Mouse (Mus musculus): ENCODE results near the gene Clec1a. TPM values are rescaled to one million over a fixed set of nuclear protein-coding genes. Genes with fewer than 3 reads are reported as not detected.

Gene Clec1a
- polyA plus RNA-seq, 1 experiment = 0.51 TPM

- DNase-seq (ENCODE audit: low read depth in 1 of 2, low spot score in 2 of 2) = no peak
- H3K36me3 ChIP-seq (ENCODE audit: control insufficient read depth, insufficient read depth, low read length) = no peaks in the 10 kb centered on the region
- TF ChIP-seq POLR2A (IDR thresholded peaks at IDR 0.05; ENCODE audit: low read depth, low read length) (no peak), CTCF (IDR thresholded peaks at IDR 0.05; ENCODE audit: extremely low read depth, insufficient read depth, insufficient read length, insufficient replicate concordance) (no peak)
- H3K27ac ChIP-seq (ENCODE audit: insufficient read depth, low read length) = no peak overlapping the region
- H3K4me3 ChIP-seq (ENCODE audit: extremely low read depth, insufficient read depth, insufficient read length) = no peak overlapping the region
- no peaks in the 10 kb centered on the region for H3K27me3 ChIP-seq (ENCODE audit: control insufficient read depth, insufficient read depth, low read length)
- H3K4me1 ChIP-seq (ENCODE audit: control insufficient read depth, insufficient read depth, insufficient read length) = no peaks in the 10 kb centered on the region
- WGBS = 52% methylated on average over 5 of the region's 5 CpGs
Measured at GRCm38 (mm10) chr6:129425812-129426211, 26.0 kb downstream of the Clec1a start.

DNA sequence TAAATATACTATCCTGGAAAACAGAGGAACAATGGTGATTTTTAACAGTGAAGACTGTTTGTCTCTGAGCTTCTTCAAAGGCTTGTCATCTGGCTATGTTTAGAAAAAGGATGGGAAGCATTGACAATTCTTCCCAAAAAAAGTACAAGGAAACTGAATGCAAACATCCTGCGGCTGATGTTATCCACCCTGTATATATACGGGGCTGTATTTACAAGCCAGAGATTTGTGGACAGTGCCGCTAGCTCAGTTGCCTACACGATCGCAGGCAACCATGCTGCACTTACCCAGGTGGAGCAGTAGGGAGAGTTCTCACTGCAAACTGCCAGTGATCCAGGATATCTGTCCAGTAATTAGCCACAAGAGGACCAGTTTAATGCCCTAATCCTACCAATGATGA is 26.6 kb downstream of the Clec1a start:
- no peak overlapping the region for H3K4me3 ChIP-seq (ENCODE audit: extremely low read depth, insufficient read depth, insufficient read length)
- H3K27me3 ChIP-seq (ENCODE audit: control insufficient read depth, insufficient read depth, low read length) = no peaks in the 10 kb centered on the region
- no peaks in the 10 kb centered on the region for H3K4me1 ChIP-seq (ENCODE audit: control insufficient read depth, insufficient read depth, insufficient read length)
- H3K36me3 ChIP-seq (ENCODE audit: control insufficient read depth, insufficient read depth, low read length) = no peaks in the 10 kb centered on the region
- TF ChIP-seq CTCF (IDR thresholded peaks at IDR 0.05; ENCODE audit: extremely low read depth, insufficient read depth, insufficient read length, insufficient replicate concordance) = no peak
- TF ChIP-seq POLR2A (IDR thresholded peaks at IDR 0.05; ENCODE audit: low read depth, low read length) = no peak
- DNase-seq (ENCODE audit: low read depth in 1 of 2, low spot score in 2 of 2) = no peak
- H3K27ac ChIP-seq (ENCODE audit: insufficient read depth, low read length) = no peak overlapping the region
- 79% methylated on average over 5 of the region's 5 CpGs for WGBS

DNA sequence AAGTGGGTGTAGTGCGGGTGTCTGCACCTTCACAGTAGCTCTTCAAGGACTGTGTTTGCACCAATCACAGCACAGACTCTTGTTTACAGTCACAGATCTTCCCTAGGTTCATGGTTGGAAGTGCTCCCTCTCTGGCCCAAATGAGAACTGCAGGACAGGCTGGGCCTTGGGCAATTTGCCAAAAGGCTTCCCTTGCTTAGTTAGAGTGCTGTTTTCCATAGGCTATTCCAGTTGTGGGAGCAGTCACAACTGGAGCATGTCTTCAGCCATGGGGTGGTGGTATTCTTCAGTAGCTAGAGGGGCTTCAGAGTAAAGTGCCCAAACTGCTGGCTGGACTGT is 28.1 kb downstream of the Clec1a start:
- peak in 1 of 2 experiments; percentile 41 for DNase-seq (ENCODE audit: low read depth in 1 of 2, low spot score in 2 of 2)
- TF ChIP-seq CTCF (IDR thresholded peaks at IDR 0.05; ENCODE audit: extremely low read depth, insufficient read depth, insufficient read length, insufficient replicate concordance) (peak; percentile 61; the same call in 1 of the 2 replicates), POLR2A (IDR thresholded peaks at IDR 0.05; ENCODE audit: low read depth, low read length) (no peak)
- WGBS = 59% methylated on average over 1 of the region's 1 CpGs
- Histone ChIP-seq H3K4me3 (ENCODE audit: extremely low read depth, insufficient read depth, insufficient read length) (no peak overlapping the region), H3K27ac (ENCODE audit: insufficient read depth, low read length) (no peak overlapping the region), H3K36me3 (ENCODE audit: control insufficient read depth, insufficient read depth, low read length) (no peaks in the 10 kb centered on the region), H3K4me1 (ENCODE audit: control insufficient read depth, insufficient read depth, insufficient read length) (no peaks in the 10 kb centered on the region), H3K27me3 (ENCODE audit: control insufficient read depth, insufficient read depth, low read length) (no peaks in the 10 kb centered on the region)

- H3K36me3 ChIP-seq (ENCODE audit: control insufficient read depth, insufficient read depth, low read length) = no peaks in the 10 kb centered on the region
- no peaks in the 10 kb centered on the region for H3K27me3 ChIP-seq (ENCODE audit: control insufficient read depth, insufficient read depth, low read length)
- TF ChIP-seq CTCF (IDR thresholded peaks at IDR 0.05; ENCODE audit: extremely low read depth, insufficient read depth, insufficient read length, insufficient replicate concordance) = no peak
- no peak for TF ChIP-seq POLR2A (IDR thresholded peaks at IDR 0.05; ENCODE audit: low read depth, low read length)
- DNase-seq (ENCODE audit: low read depth in 1 of 2, low spot score in 2 of 2) = no peak
- H3K4me1 ChIP-seq (ENCODE audit: control insufficient read depth, insufficient read depth, insufficient read length) = no peaks in the 10 kb centered on the region
- H3K4me3 ChIP-seq (ENCODE audit: extremely low read depth, insufficient read depth, insufficient read length) = no peak overlapping the region
- no peak overlapping the region for H3K27ac ChIP-seq (ENCODE audit: insufficient read depth, low read length)
- WGBS = 66% methylated on average over 4 of the region's 4 CpGs
Measured at GRCm38 (mm10) chr6:129423040-129423733, 28.6 kb downstream of the Clec1a start.

- no peak overlapping the region for H3K27ac ChIP-seq (ENCODE audit: insufficient read depth, low read length)
- WGBS = 88% methylated on average over 3 of the region's 3 CpGs
- DNase-seq (ENCODE audit: low read depth in 1 of 2, low spot score in 2 of 2) = no peak
- H3K27me3 ChIP-seq (ENCODE audit: control insufficient read depth, insufficient read depth, low read length) = no peaks in the 10 kb centered on the region
- no peak for TF ChIP-seq POLR2A (IDR thresholded peaks at IDR 0.05; ENCODE audit: low read depth, low read length)
- no peak for TF ChIP-seq CTCF (IDR thresholded peaks at IDR 0.05; ENCODE audit: extremely low read depth, insufficient read depth, insufficient read length, insufficient replicate concordance)
- H3K4me1 ChIP-seq (ENCODE audit: control insufficient read depth, insufficient read depth, insufficient read length) = no peaks in the 10 kb centered on the region
- no peak overlapping the region for H3K4me3 ChIP-seq (ENCODE audit: extremely low read depth, insufficient read depth, insufficient read length)
- no peaks in the 10 kb centered on the region for H3K36me3 ChIP-seq (ENCODE audit: control insufficient read depth, insufficient read depth, low read length)
Measured at GRCm38 (mm10) chr6:129422311-129422710, 29.5 kb downstream of the Clec1a start.

DNA sequence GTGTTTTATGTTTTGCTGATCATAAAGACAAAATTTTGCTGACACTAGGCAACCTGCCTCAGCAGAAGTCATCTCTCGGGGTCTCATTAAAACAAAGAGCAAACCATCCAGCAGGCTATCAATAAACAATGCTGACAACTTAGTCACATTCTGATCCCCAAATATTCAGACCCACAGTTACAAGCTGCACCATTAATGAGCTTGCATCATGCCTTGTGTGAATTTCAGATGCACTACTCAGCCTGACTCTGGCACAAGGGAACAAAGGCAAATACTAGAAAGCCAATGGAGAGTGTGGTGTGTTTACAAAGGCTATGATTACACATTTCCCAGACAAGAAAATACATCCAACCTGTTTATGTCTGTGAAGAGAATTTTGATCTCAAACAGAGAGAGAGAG is 37.6 kb downstream of the Clec1a start:
- no peaks in the 10 kb centered on the region for H3K27me3 ChIP-seq (ENCODE audit: control insufficient read depth, insufficient read depth, low read length)
- WGBS = 91% methylated on average over 1 of the region's 1 CpGs
- DNase-seq (ENCODE audit: low read depth in 1 of 2, low spot score in 2 of 2) = no peak
- H3K4me3 ChIP-seq (ENCODE audit: extremely low read depth, insufficient read depth, insufficient read length) = no peak overlapping the region
- no peaks in the 10 kb centered on the region for H3K36me3 ChIP-seq (ENCODE audit: control insufficient read depth, insufficient read depth, low read length)
- H3K27ac ChIP-seq (ENCODE audit: insufficient read depth, low read length) = no peak overlapping the region
- no peaks in the 10 kb centered on the region for H3K4me1 ChIP-seq (ENCODE audit: control insufficient read depth, insufficient read depth, insufficient read length)
- TF ChIP-seq CTCF (IDR thresholded peaks at IDR 0.05; ENCODE audit: extremely low read depth, insufficient read depth, insufficient read length, insufficient replicate concordance) (no peak), POLR2A (IDR thresholded peaks at IDR 0.05; ENCODE audit: low read depth, low read length) (no peak)

- H3K36me3 ChIP-seq (ENCODE audit: control insufficient read depth, insufficient read depth, low read length) = no peaks in the 10 kb centered on the region
- no peak for TF ChIP-seq CTCF (IDR thresholded peaks at IDR 0.05; ENCODE audit: extremely low read depth, insufficient read depth, insufficient read length, insufficient replicate concordance)
- no peak for TF ChIP-seq POLR2A (IDR thresholded peaks at IDR 0.05; ENCODE audit: low read depth, low read length)
- no peaks in the 10 kb centered on the region for H3K27me3 ChIP-seq (ENCODE audit: control insufficient read depth, insufficient read depth, low read length)
- H3K4me1 ChIP-seq (ENCODE audit: control insufficient read depth, insufficient read depth, insufficient read length) = peaks cover 1% of the 10 kb centered on the region; the same call in 1 of the 2 replicates
- 87% methylated on average over 2 of the region's 2 CpGs for WGBS
- H3K27ac ChIP-seq (ENCODE audit: insufficient read depth, low read length) = no peak within 1 kb of the TSS
- no peak within 1 kb of the TSS for H3K4me3 ChIP-seq (ENCODE audit: extremely low read depth, insufficient read depth, insufficient read length)
- no peak for DNase-seq (ENCODE audit: low read depth in 1 of 2, low spot score in 2 of 2)
Measured at GRCm38 (mm10) chr6:129408562-129408961, 43.2 kb downstream of the Clec1a start, which contains the start of gene Clec9a. TSS of gene Clec9a (plus strand) at chr6:129408862.

Data from spleen, adult 2 months (tissue).